Mouse (Mus musculus) urinary bladder, postnatal 25 days (tissue): ENCODE measurements around the gene Olfr1484.
"Not testable (repeated sequence)": the region's sequence is repeated elsewhere in the genome, so short reads cannot be mapped to it uniquely, and the experiment has no call there.

Source experiments
- DNase-seq: peaks from one replicate; pipeline ENCODE4 v3.0.0; 2022; ENCODE audit warnings: low spot score

Gene Olfr1484

DNA sequence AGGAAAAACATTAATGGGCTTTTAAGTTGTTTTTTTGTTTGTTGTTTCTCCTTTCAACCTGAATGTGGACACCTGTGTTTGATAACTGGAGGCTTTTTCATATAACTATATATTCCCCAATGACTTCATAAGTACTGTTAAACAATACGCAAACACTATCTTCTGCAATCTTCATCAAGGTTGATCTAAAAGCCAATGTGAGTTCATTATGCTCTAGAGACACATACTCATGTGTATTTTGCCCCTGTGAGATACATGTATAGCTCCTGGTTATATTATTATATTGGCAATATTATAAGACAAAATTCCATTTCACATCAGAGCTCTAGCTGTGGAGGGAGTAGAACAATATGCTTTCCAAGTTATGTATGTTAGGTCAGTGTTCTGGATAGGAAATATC lies at the start of gene Olfr1484:
TSS of gene Olfr1484 (plus strand) at position 301 of the 400 bp plus-strand sequence.
- no peak for DNase-seq

GRCm38 (mm10) chr19:13617075-13617474 lies 33.8 kb downstream of the Olfr1484 start, which contains the start of gene Olfr1487:
Gene Olfr1487, plus strand, starts transcription at chr19:13617375.
- not testable (repeated sequence) for DNase-seq

- DNase-seq = no peak
Observed at GRCm38 (mm10) chr19:13631321-13631720, 48.0 kb downstream of the Olfr1484 start, which contains the start of gene Olfr1489. Gene Olfr1489, plus strand, starts transcription at chr19:13631621.
